Mouse (Mus musculus): ENCODE results near the gene Upf3b. TPM values are rescaled to one million over a fixed set of nuclear protein-coding genes. Genes with fewer than 3 reads are reported as not detected.
"Not testable (repeated sequence)": the region's sequence is repeated elsewhere in the genome, so short reads cannot be mapped to it uniquely, and the experiment has no call there.

Gene Upf3b
- polyA plus RNA-seq, 1 experiment from 2014 or later, result 29.7 TPM

GRCm38 (mm10) chrX:37084927-37085660, 25.0 kb downstream of the Upf3b start, which contains the start of gene Rpl39:
Rpl39 (minus strand) TSS chrX:37085402.
- no peaks in the 10 kb centered on the region; the same call in 1 of the 2 replicates for H3K36me3 ChIP-seq (ENCODE audit: control insufficient read depth, insufficient read depth)
- H3K27ac ChIP-seq (ENCODE audit: low read length), result peak within 1 kb of the TSS; percentile 81
- no peaks in the 10 kb centered on the region for H3K27me3 ChIP-seq (replicated peaks; ENCODE audit: control insufficient read depth, insufficient read depth, low read length)
- 20% methylated on average over 37 of the region's 38 CpGs for WGBS
- ATAC-seq, result peak; percentile 95
- H3K4me1 ChIP-seq (replicated peaks; ENCODE audit: control insufficient read depth, insufficient read depth, low read length), result peaks cover 9% of the 10 kb centered on the region
- no peaks in the 10 kb centered on the region for H3K9me3 ChIP-seq (ENCODE audit: control insufficient read depth, low read length)
- peak within 1 kb of the TSS; percentile 58 for H3K4me3 ChIP-seq (replicated peaks; ENCODE audit: low read length)
- H3K4me2 ChIP-seq (ENCODE audit: low read length), result peak within 1 kb of the TSS; percentile 69
- peak within 1 kb of the TSS; percentile 47 for H3K9ac ChIP-seq (replicated peaks; ENCODE audit: low read depth, low read length)

GRCm38 (mm10) chrX:37084318-37084926, 25.7 kb downstream of the Upf3b start:
- Histone ChIP-seq H3K36me3 (ENCODE audit: control insufficient read depth, insufficient read depth) (no peaks in the 10 kb centered on the region; the same call in 1 of the 2 replicates), H3K4me3 (replicated peaks; ENCODE audit: low read length) (peak overlapping the region; percentile 58), H3K27ac (ENCODE audit: low read length) (peak overlapping the region; percentile 81), H3K9me3 (ENCODE audit: control insufficient read depth, low read length) (no peaks in the 10 kb centered on the region), H3K4me1 (replicated peaks; ENCODE audit: control insufficient read depth, insufficient read depth, low read length) (peaks cover 9% of the 10 kb centered on the region), H3K4me2 (ENCODE audit: low read length) (peak overlapping the region; percentile 69), H3K9ac (replicated peaks; ENCODE audit: low read depth, low read length) (peak overlapping the region; percentile 47), H3K27me3 (replicated peaks; ENCODE audit: control insufficient read depth, insufficient read depth, low read length) (no peaks in the 10 kb centered on the region)
- WGBS, result 12% methylated on average over 19 of the region's 19 CpGs
- ATAC-seq, result peak; percentile 51

GRCm38 (mm10) chrX:37081194-37081593, 28.9 kb downstream of the Upf3b start:
- no peaks in the 10 kb centered on the region; the same call in 1 of the 2 replicates for H3K36me3 ChIP-seq (ENCODE audit: control insufficient read depth, insufficient read depth)
- H3K9me3 ChIP-seq (ENCODE audit: control insufficient read depth, low read length), result no peaks in the 10 kb centered on the region
- ATAC-seq, result no peak
- H3K27ac ChIP-seq (ENCODE audit: low read length), result no peak overlapping the region
- H3K4me3 ChIP-seq (replicated peaks; ENCODE audit: low read length), result no peak overlapping the region
- no peak overlapping the region for H3K9ac ChIP-seq (replicated peaks; ENCODE audit: low read depth, low read length)
- WGBS, result 50% methylated on average over 6 of the region's 6 CpGs
- peaks cover 9% of the 10 kb centered on the region for H3K4me1 ChIP-seq (replicated peaks; ENCODE audit: control insufficient read depth, insufficient read depth, low read length)
- H3K4me2 ChIP-seq (ENCODE audit: low read length), result no peak overlapping the region
- H3K27me3 ChIP-seq (replicated peaks; ENCODE audit: control insufficient read depth, insufficient read depth, low read length), result no peaks in the 10 kb centered on the region

GRCm38 (mm10) chrX:37080345-37080744, 29.8 kb downstream of the Upf3b start:
- not testable (repeated sequence) for H3K4me1 ChIP-seq (replicated peaks; ENCODE audit: control insufficient read depth, insufficient read depth, low read length); H3K27me3 ChIP-seq (replicated peaks; ENCODE audit: control insufficient read depth, insufficient read depth, low read length); ATAC-seq; H3K4me3 ChIP-seq (replicated peaks; ENCODE audit: low read length); H3K36me3 ChIP-seq (ENCODE audit: control insufficient read depth, insufficient read depth); H3K9ac ChIP-seq (replicated peaks; ENCODE audit: low read depth, low read length); H3K4me2 ChIP-seq (ENCODE audit: low read length); H3K9me3 ChIP-seq (ENCODE audit: control insufficient read depth, low read length); H3K27ac ChIP-seq (ENCODE audit: low read length)
- 78% methylated on average over 3 of the region's 4 CpGs for WGBS

- H3K4me1 ChIP-seq (replicated peaks; ENCODE audit: control insufficient read depth, insufficient read depth, low read length), result no peaks in the 10 kb centered on the region
- 84% methylated on average over 8 of the region's 8 CpGs for WGBS
- H3K27ac ChIP-seq (ENCODE audit: low read length), result no peak overlapping the region
- H3K36me3 ChIP-seq (ENCODE audit: control insufficient read depth, insufficient read depth), result no peaks in the 10 kb centered on the region; the same call in 1 of the 2 replicates
- no peak overlapping the region for H3K4me3 ChIP-seq (replicated peaks; ENCODE audit: low read length)
- no peak overlapping the region for H3K4me2 ChIP-seq (ENCODE audit: low read length)
- ATAC-seq, result no peak
- H3K9ac ChIP-seq (replicated peaks; ENCODE audit: low read depth, low read length), result no peak overlapping the region
- H3K27me3 ChIP-seq (replicated peaks; ENCODE audit: control insufficient read depth, insufficient read depth, low read length), result no peaks in the 10 kb centered on the region
- no peaks in the 10 kb centered on the region for H3K9me3 ChIP-seq (ENCODE audit: control insufficient read depth, low read length)
These were observed 33.5 kb downstream of the Upf3b start for GRCm38 (mm10) chrX:37076651-37077050.

- no peak overlapping the region for H3K27ac ChIP-seq (ENCODE audit: low read length)
- H3K27me3 ChIP-seq (replicated peaks; ENCODE audit: control insufficient read depth, insufficient read depth, low read length), result no peaks in the 10 kb centered on the region
- H3K4me2 ChIP-seq (ENCODE audit: low read length), result no peak overlapping the region
- no peaks in the 10 kb centered on the region for H3K9me3 ChIP-seq (ENCODE audit: control insufficient read depth, low read length)
- ATAC-seq, result 0 out of 2 replicates have a peak, but pooled peaks have one; percentile 28
- 34% methylated on average over 9 of the region's 9 CpGs for WGBS
- H3K4me1 ChIP-seq (replicated peaks; ENCODE audit: control insufficient read depth, insufficient read depth, low read length), result no peaks in the 10 kb centered on the region
- H3K9ac ChIP-seq (replicated peaks; ENCODE audit: low read depth, low read length), result no peak overlapping the region
- H3K36me3 ChIP-seq (ENCODE audit: control insufficient read depth, insufficient read depth), result no peaks in the 10 kb centered on the region
- H3K4me3 ChIP-seq (replicated peaks; ENCODE audit: low read length), result no peak overlapping the region
These were observed 35.7 kb downstream of the Upf3b start for GRCm38 (mm10) chrX:37074262-37074892.

GRCm38 (mm10) chrX:37068766-37069165, 41.4 kb downstream of the Upf3b start:
- Histone ChIP-seq H3K36me3 (ENCODE audit: control insufficient read depth, insufficient read depth) (no peaks in the 10 kb centered on the region), H3K4me2 (ENCODE audit: low read length) (no peak overlapping the region), H3K4me1 (replicated peaks; ENCODE audit: control insufficient read depth, insufficient read depth, low read length) (no peaks in the 10 kb centered on the region), H3K27me3 (replicated peaks; ENCODE audit: control insufficient read depth, insufficient read depth, low read length) (no peaks in the 10 kb centered on the region), H3K9ac (replicated peaks; ENCODE audit: low read depth, low read length) (no peak overlapping the region), H3K4me3 (replicated peaks; ENCODE audit: low read length) (no peak overlapping the region), H3K27ac (ENCODE audit: low read length) (no peak overlapping the region), H3K9me3 (ENCODE audit: control insufficient read depth, low read length) (no peaks in the 10 kb centered on the region)
- WGBS, result 89% methylated on average over 5 of the region's 5 CpGs
- no peak for ATAC-seq

- H3K4me3 ChIP-seq (replicated peaks; ENCODE audit: low read length), result no peak overlapping the region
- H3K4me1 ChIP-seq (replicated peaks; ENCODE audit: control insufficient read depth, insufficient read depth, low read length), result no peaks in the 10 kb centered on the region
- H3K36me3 ChIP-seq (ENCODE audit: control insufficient read depth, insufficient read depth), result no peaks in the 10 kb centered on the region
- no peak overlapping the region for H3K27ac ChIP-seq (ENCODE audit: low read length)
- no peaks in the 10 kb centered on the region for H3K27me3 ChIP-seq (replicated peaks; ENCODE audit: control insufficient read depth, insufficient read depth, low read length)
- WGBS, result 88% methylated on average over 3 of the region's 3 CpGs
- ATAC-seq, result no peak
- no peak overlapping the region for H3K4me2 ChIP-seq (ENCODE audit: low read length)
- no peak overlapping the region for H3K9ac ChIP-seq (replicated peaks; ENCODE audit: low read depth, low read length)
- H3K9me3 ChIP-seq (ENCODE audit: control insufficient read depth, low read length), result no peaks in the 10 kb centered on the region
These were observed 42.8 kb downstream of the Upf3b start for GRCm38 (mm10) chrX:37067299-37067698.

GRCm38 (mm10) chrX:37063902-37064301, 46.2 kb downstream of the Upf3b start:
- no peak overlapping the region for H3K4me2 ChIP-seq (ENCODE audit: low read length)
- H3K36me3 ChIP-seq (ENCODE audit: control insufficient read depth, insufficient read depth), result no peaks in the 10 kb centered on the region
- H3K9me3 ChIP-seq (ENCODE audit: control insufficient read depth, low read length), result no peaks in the 10 kb centered on the region
- H3K27ac ChIP-seq (ENCODE audit: low read length), result no peak overlapping the region
- no peak overlapping the region for H3K4me3 ChIP-seq (replicated peaks; ENCODE audit: low read length)
- no peaks in the 10 kb centered on the region for H3K27me3 ChIP-seq (replicated peaks; ENCODE audit: control insufficient read depth, insufficient read depth, low read length)
- H3K4me1 ChIP-seq (replicated peaks; ENCODE audit: control insufficient read depth, insufficient read depth, low read length), result no peaks in the 10 kb centered on the region
- 86% methylated on average over 9 of the region's 9 CpGs for WGBS
- H3K9ac ChIP-seq (replicated peaks; ENCODE audit: low read depth, low read length), result no peak overlapping the region
- no peak for ATAC-seq
